Mouse (Mus musculus) ES-Bruce4 (cell line): ENCODE results near the gene Lamp1. TPM values are rescaled to one million over a fixed set of nuclear protein-coding genes. Genes with fewer than 3 reads are reported as not detected.

ENCODE experiments used
- H3K27ac ChIP-seq: 2 replicates; pipeline ENCODE4 v1.5.1; 2012; ENCODE audit warnings: low read length, inconsistent platforms; ENCODE audit not compliant: insufficient read depth
- H3K27me3 ChIP-seq: 2 replicates; pipeline ENCODE4 v1.6.1; 2012; ENCODE audit warnings: mild to moderate bottlenecking, low read length, inconsistent platforms; ENCODE audit not compliant: control insufficient read depth, poor library complexity, insufficient read depth, severe bottlenecking
- H3K36me3 ChIP-seq: 2 replicates; pipeline ENCODE4 v1.6.1; 2012; ENCODE audit warnings: inconsistent platforms, mild to moderate bottlenecking, low read length, moderate library complexity; ENCODE audit not compliant: control insufficient read depth, poor library complexity, insufficient read depth, severe bottlenecking
- H3K4me1 ChIP-seq: one replicate; pipeline ENCODE4 v1.8.1; 2011; ENCODE audit warnings: low read length; ENCODE audit not compliant: control insufficient read depth, insufficient read depth
- H3K4me3 ChIP-seq: 2 replicates; pipeline ENCODE4 v1.5.1; 2011; ENCODE audit warnings: low read depth, mild to moderate bottlenecking, low read length
- H3K9ac ChIP-seq: 2 replicates; pipeline ENCODE4 v1.6.1; 2012; ENCODE audit warnings: low read depth, mild to moderate bottlenecking, inconsistent platforms; ENCODE audit not compliant: poor library complexity, severe bottlenecking
- H3K9me3 ChIP-seq: replicated peaks from 2 replicates; pipeline ENCODE4 v1.6.1; 2012; ENCODE audit warnings: mild to moderate bottlenecking, low read length, inconsistent platforms; ENCODE audit not compliant: control insufficient read depth, poor library complexity, insufficient read depth, severe bottlenecking
- CTCF ChIP-seq: IDR thresholded peaks from one replicate; pipeline ENCODE4 v1.8.1; 2011; ENCODE audit warnings: low read depth, low read length
- EP300 ChIP-seq: IDR thresholded peaks from 2 replicates; pipeline ENCODE4 v1.6.1; 2011; ENCODE audit warnings: low read depth, low read length; ENCODE audit not compliant: insufficient read depth
- POLR2A ChIP-seq: IDR thresholded peaks from one replicate; pipeline ENCODE4 v1.8.1; 2011; ENCODE audit warnings: low read length; ENCODE audit not compliant: insufficient read depth
- polyA plus RNA-seq: library from polyadenylated mRNA; stranded (reverse); fragments of >200 nt; gene quantifications from 2 replicates; pipeline ENCODE4 v1.2.4, GENCODE M21; 2011; ENCODE audit warnings: low read depth; ENCODE audit not compliant: missing spikeins, insufficient read depth, insufficient read length

Gene Lamp1
- polyA plus RNA-seq, 1 experiment, result 247 TPM

- Histone ChIP-seq H3K36me3 (0 out of 2 replicates have a peak, but pooled peaks cover 2% of the 10 kb centered on the region), H3K27ac (no peak overlapping the region), H3K27me3 (no peaks in the 10 kb centered on the region), H3K9ac (no peak overlapping the region), H3K9me3 (no peaks in the 10 kb centered on the region), H3K4me3 (no peak overlapping the region), H3K4me1 (no peaks in the 10 kb centered on the region)
- TF ChIP-seq EP300 (no peak), CTCF (no peak), POLR2A (no peak)
These were observed 10.5 kb upstream of the Lamp1 start for GRCm38 (mm10) chr8:13148476-13148875.

GRCm38 (mm10) chr8:13149287-13149686, 9.7 kb upstream of the Lamp1 start:
- no peaks in the 10 kb centered on the region for H3K9me3 ChIP-seq
- no peak overlapping the region for H3K4me3 ChIP-seq
- H3K9ac ChIP-seq, result no peak overlapping the region
- no peaks in the 10 kb centered on the region for H3K27me3 ChIP-seq
- no peak overlapping the region for H3K27ac ChIP-seq
- H3K36me3 ChIP-seq, result no peaks in the 10 kb centered on the region
- no peaks in the 10 kb centered on the region for H3K4me1 ChIP-seq
- peak; percentile 30 for TF ChIP-seq CTCF
- TF ChIP-seq POLR2A, result no peak
- TF ChIP-seq EP300, result no peak

DNA sequence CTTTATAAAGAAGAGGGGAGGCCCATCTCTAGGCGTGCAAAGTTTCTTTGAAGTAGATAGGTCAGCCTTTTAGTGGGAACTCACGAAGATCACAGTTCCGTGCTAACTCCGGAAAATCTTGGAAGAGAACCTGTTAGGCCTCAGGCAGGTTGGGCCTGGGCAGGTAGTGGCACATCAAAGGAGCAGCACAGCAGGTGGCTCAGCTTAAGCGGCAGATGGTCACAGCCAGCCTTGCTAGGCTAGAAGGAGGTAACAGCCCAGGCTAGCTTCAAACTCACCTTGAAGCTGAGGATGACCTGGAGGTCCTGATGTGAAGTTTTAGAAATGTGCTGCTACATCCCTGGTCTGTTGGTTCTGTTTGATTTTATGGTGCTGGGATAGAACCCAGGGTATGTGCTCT, 9.1 kb upstream of the Lamp1 start:
- no peak overlapping the region for H3K4me3 ChIP-seq
- no peak for TF ChIP-seq POLR2A
- TF ChIP-seq CTCF, result no peak
- TF ChIP-seq EP300, result no peak
- no peak overlapping the region for H3K9ac ChIP-seq
- H3K27me3 ChIP-seq, result no peaks in the 10 kb centered on the region
- no peaks in the 10 kb centered on the region for H3K36me3 ChIP-seq
- H3K27ac ChIP-seq, result no peak overlapping the region
- no peaks in the 10 kb centered on the region for H3K4me1 ChIP-seq
- H3K9me3 ChIP-seq, result no peaks in the 10 kb centered on the region

DNA sequence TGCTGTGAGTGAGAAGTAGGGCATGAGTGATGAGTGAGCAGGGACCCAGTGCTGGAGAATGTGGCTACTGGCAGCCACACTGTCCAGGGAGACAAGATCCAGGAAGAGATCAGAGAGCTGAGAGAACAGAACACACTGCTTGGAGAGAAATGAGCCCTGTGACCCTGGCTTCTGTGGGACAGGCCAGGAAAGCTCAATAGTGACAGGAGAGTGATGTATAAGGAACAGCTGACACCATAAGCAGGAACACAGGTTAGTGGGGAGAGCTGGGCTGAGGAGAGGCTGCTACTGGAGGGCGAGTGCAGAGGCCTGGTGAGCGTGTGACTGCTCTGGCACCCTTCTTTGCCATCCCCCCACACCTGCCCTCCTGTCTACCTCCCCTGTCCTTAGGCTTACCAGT, 8.0 kb upstream of the Lamp1 start:
- TF ChIP-seq EP300, result no peak
- no peak for TF ChIP-seq CTCF
- no peak for TF ChIP-seq POLR2A
- H3K4me1 ChIP-seq, result no peaks in the 10 kb centered on the region
- no peak overlapping the region for H3K27ac ChIP-seq
- no peaks in the 10 kb centered on the region for H3K36me3 ChIP-seq
- H3K9ac ChIP-seq, result no peak overlapping the region
- H3K4me3 ChIP-seq, result no peak overlapping the region
- H3K9me3 ChIP-seq, result no peaks in the 10 kb centered on the region
- no peaks in the 10 kb centered on the region for H3K27me3 ChIP-seq

- Histone ChIP-seq H3K9me3 (no peaks in the 10 kb centered on the region), H3K36me3 (no peaks in the 10 kb centered on the region), H3K27ac (no peak overlapping the region), H3K27me3 (no peaks in the 10 kb centered on the region), H3K4me1 (no peaks in the 10 kb centered on the region), H3K4me3 (no peak overlapping the region), H3K9ac (no peak overlapping the region)
- no peak for TF ChIP-seq EP300
- no peak for TF ChIP-seq CTCF
- TF ChIP-seq POLR2A, result no peak
These were observed 4.9 kb upstream of the Lamp1 start for GRCm38 (mm10) chr8:13154099-13154498.

DNA sequence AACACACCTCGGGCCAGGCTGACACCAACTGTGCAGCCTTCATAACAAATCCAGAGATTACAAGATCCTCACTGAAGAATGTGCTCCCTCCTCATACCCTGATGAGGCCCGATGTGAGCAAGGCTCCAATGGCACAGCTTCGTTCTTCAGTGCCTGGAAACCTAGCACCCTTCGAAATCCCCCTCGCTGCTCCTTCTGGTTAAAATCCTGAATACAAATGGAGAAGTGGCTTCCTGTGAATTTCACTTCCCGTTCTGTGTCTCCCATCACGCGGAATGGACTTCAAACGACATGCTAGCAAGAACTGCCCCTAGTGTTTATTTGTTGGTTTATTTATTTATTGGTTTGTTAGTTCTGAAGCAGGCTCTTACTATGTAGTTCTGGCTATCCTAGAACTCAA, 3.6 kb upstream of the Lamp1 start:
- Histone ChIP-seq H3K9ac (no peak overlapping the region), H3K9me3 (no peaks in the 10 kb centered on the region), H3K4me3 (no peak overlapping the region), H3K4me1 (no peaks in the 10 kb centered on the region), H3K27me3 (no peaks in the 10 kb centered on the region), H3K27ac (no peak overlapping the region), H3K36me3 (no peaks in the 10 kb centered on the region)
- TF ChIP-seq POLR2A, result no peak
- TF ChIP-seq CTCF, result no peak
- TF ChIP-seq EP300, result no peak
